Mouse (Mus musculus): ENCODE measurements around the gene Hist1h2ak. TPM values are rescaled to one million over a fixed set of nuclear protein-coding genes. Genes with fewer than 3 reads are reported as not detected.
"Not testable (repeated sequence)": the region's sequence is repeated elsewhere in the genome, so short reads cannot be mapped to it uniquely, and the experiment has no call there.

Gene Hist1h2ak
- polyA plus RNA-seq, 1 experiment from 2014 or later, result 26.1 TPM

GRCm38 (mm10) chr13:21783734-21784161 lies 30.1 kb upstream of the Hist1h2ak start:
- 3% methylated on average over 9 of the region's 9 CpGs for WGBS
- H3K36me3 ChIP-seq, result no peaks in the 10 kb centered on the region
- peak overlapping the region; percentile 33; the same call in 1 of the 2 replicates for H3K9ac ChIP-seq
- no peak for ATAC-seq (ENCODE audit: insufficient number of reproducible peaks, low FRiP score, low TSS enrichment, low read depth)
- peak overlapping the region; percentile 88 for H3K27ac ChIP-seq
- no peaks in the 10 kb centered on the region for H3K9me3 ChIP-seq
- no peaks in the 10 kb centered on the region for H3K27me3 ChIP-seq
- H3K4me1 ChIP-seq, result peaks cover 37% of the 10 kb centered on the region
- peak overlapping the region; percentile 56 for H3K4me2 ChIP-seq
- H3K4me3 ChIP-seq, result peak overlapping the region; percentile 41

GRCm38 (mm10) chr13:21783255-21783617 lies 29.6 kb upstream of the Hist1h2ak start, which contains the start of gene Hist1h3i:
Gene Hist1h3i (minus strand): TSS chr13:21783370.
- Histone ChIP-seq H3K9me3 (no peaks in the 10 kb centered on the region), H3K4me3 (peak within 1 kb of the TSS; percentile 41), H3K27ac (peak within 1 kb of the TSS; percentile 88), H3K27me3 (no peaks in the 10 kb centered on the region), H3K4me1 (peaks cover 37% of the 10 kb centered on the region), H3K9ac (peak within 1 kb of the TSS; percentile 33; the same call in 1 of the 2 replicates), H3K36me3 (no peaks in the 10 kb centered on the region), H3K4me2 (peak within 1 kb of the TSS; percentile 56)
- ATAC-seq (ENCODE audit: insufficient number of reproducible peaks, low FRiP score, low TSS enrichment, low read depth), result peak; percentile 69
- 0% methylated on average over 19 of the region's 20 CpGs for WGBS

GRCm38 (mm10) chr13:21782361-21783254 lies 29.0 kb upstream of the Hist1h2ak start:
- WGBS, result under 1% methylated on average over 17 of the region's 35 CpGs
- peak overlapping the region; percentile 28; the same call in 1 of the 2 replicates for H3K9ac ChIP-seq
- H3K27ac ChIP-seq, result peak overlapping the region; percentile 88
- H3K4me1 ChIP-seq, result peaks cover 37% of the 10 kb centered on the region
- not testable (repeated sequence) for H3K9me3 ChIP-seq; H3K27me3 ChIP-seq; H3K36me3 ChIP-seq; ATAC-seq (ENCODE audit: insufficient number of reproducible peaks, low FRiP score, low TSS enrichment, low read depth)
- H3K4me3 ChIP-seq, result peak overlapping the region; percentile 41
- peak overlapping the region; percentile 56 for H3K4me2 ChIP-seq

GRCm38 (mm10) chr13:21781639-21782038 lies 28.0 kb upstream of the Hist1h2ak start:
- no peaks in the 10 kb centered on the region for H3K27me3 ChIP-seq
- H3K27ac ChIP-seq, result no peak overlapping the region
- H3K4me3 ChIP-seq, result no peak overlapping the region
- H3K4me2 ChIP-seq, result no peak overlapping the region
- H3K4me1 ChIP-seq, result peaks cover 37% of the 10 kb centered on the region
- no peak overlapping the region for H3K9ac ChIP-seq
- WGBS, result 89% methylated on average over 1 of the region's 1 CpGs
- H3K9me3 ChIP-seq, result no peaks in the 10 kb centered on the region
- H3K36me3 ChIP-seq, result no peaks in the 10 kb centered on the region
- ATAC-seq (ENCODE audit: insufficient number of reproducible peaks, low FRiP score, low TSS enrichment, low read depth), result no peak

GRCm38 (mm10) chr13:21781021-21781555 lies 27.5 kb upstream of the Hist1h2ak start:
- Histone ChIP-seq H3K4me3 (peak overlapping the region; percentile 51), H3K27me3 (no peaks in the 10 kb centered on the region), H3K9me3 (no peaks in the 10 kb centered on the region), H3K36me3 (no peaks in the 10 kb centered on the region), H3K9ac (no peak overlapping the region), H3K4me2 (peak overlapping the region; percentile 90; the same call in 1 of the 2 replicates), H3K4me1 (peaks cover 36% of the 10 kb centered on the region), H3K27ac (peak overlapping the region; percentile 95)
- WGBS, result 44% methylated on average over 6 of the region's 6 CpGs
- ATAC-seq (ENCODE audit: insufficient number of reproducible peaks, low FRiP score, low TSS enrichment, low read depth), result no peak

GRCm38 (mm10) chr13:21779767-21780731 lies 26.4 kb upstream of the Hist1h2ak start, which contains the start of gene Hist1h1b:
Gene Hist1h1b (minus strand): TSS chr13:21780625.
- Histone ChIP-seq H3K4me3 (peak within 1 kb of the TSS; percentile 51), H3K36me3 (no peaks in the 10 kb centered on the region), H3K4me2 (peak within 1 kb of the TSS; percentile 90), H3K27me3 (no peaks in the 10 kb centered on the region), H3K4me1 (peaks cover 33% of the 10 kb centered on the region), H3K9me3 (no peaks in the 10 kb centered on the region), H3K27ac (peak within 1 kb of the TSS; percentile 95), H3K9ac (peak within 1 kb of the TSS; percentile 76)
- under 1% methylated on average over 44 of the region's 44 CpGs for WGBS
- peak; percentile 53 for ATAC-seq (ENCODE audit: insufficient number of reproducible peaks, low FRiP score, low TSS enrichment, low read depth)

GRCm38 (mm10) chr13:21778814-21779766 lies 25.5 kb upstream of the Hist1h2ak start:
- H3K4me2 ChIP-seq, result peak overlapping the region; percentile 90
- peaks cover 28% of the 10 kb centered on the region for H3K4me1 ChIP-seq
- WGBS, result 4% methylated on average over 33 of the region's 33 CpGs
- H3K9ac ChIP-seq, result peak overlapping the region; percentile 76
- H3K27me3 ChIP-seq, result no peaks in the 10 kb centered on the region
- peak overlapping the region; percentile 95 for H3K27ac ChIP-seq
- no peaks in the 10 kb centered on the region for H3K9me3 ChIP-seq
- no peaks in the 10 kb centered on the region for H3K36me3 ChIP-seq
- peak; percentile 88 for ATAC-seq (ENCODE audit: insufficient number of reproducible peaks, low FRiP score, low TSS enrichment, low read depth)
- peak overlapping the region; percentile 51 for H3K4me3 ChIP-seq

GRCm38 (mm10) chr13:21755707-21756106 lies 2.1 kb upstream of the Hist1h2ak start:
- Histone ChIP-seq H3K4me1 (peaks cover 13% of the 10 kb centered on the region), H3K27me3 (no peaks in the 10 kb centered on the region), H3K4me2 (no peak overlapping the region), H3K36me3 (no peaks in the 10 kb centered on the region), H3K27ac (no peak overlapping the region), H3K4me3 (no peak overlapping the region), H3K9me3 (no peaks in the 10 kb centered on the region), H3K9ac (no peak overlapping the region)
- ATAC-seq (ENCODE audit: insufficient number of reproducible peaks, low FRiP score, low TSS enrichment, low read depth), result no peak
- WGBS, result 67% methylated on average over 1 of the region's 1 CpGs

- Histone ChIP-seq H3K4me2 (peak overlapping the region; percentile 63), H3K4me1 (peaks cover 15% of the 10 kb centered on the region), H3K9ac (peak overlapping the region; percentile 23; the same call in 1 of the 2 replicates), H3K4me3 (peak overlapping the region; percentile 45), H3K27ac (peak overlapping the region; percentile 93)
- not testable (repeated sequence) for H3K36me3 ChIP-seq; ATAC-seq (ENCODE audit: insufficient number of reproducible peaks, low FRiP score, low TSS enrichment, low read depth); H3K9me3 ChIP-seq; H3K27me3 ChIP-seq
- WGBS, result 0% methylated on average over 19 of the region's 26 CpGs
These were observed 821 bp upstream of the Hist1h2ak start for GRCm38 (mm10) chr13:21754294-21755001.

GRCm38 (mm10) chr13:21753051-21753523 lies 540 bp downstream of the Hist1h2ak start:
- H3K36me3 ChIP-seq, result no peaks in the 10 kb centered on the region
- peak overlapping the region; percentile 63 for H3K4me2 ChIP-seq
- no peaks in the 10 kb centered on the region for H3K9me3 ChIP-seq
- H3K27ac ChIP-seq, result peak overlapping the region; percentile 93
- peak overlapping the region; percentile 26; the same call in 1 of the 2 replicates for H3K9ac ChIP-seq
- WGBS, result 1% methylated on average over 10 of the region's 10 CpGs
- peaks cover 23% of the 10 kb centered on the region for H3K4me1 ChIP-seq
- ATAC-seq (ENCODE audit: insufficient number of reproducible peaks, low FRiP score, low TSS enrichment, low read depth), result peak; percentile 1; the same call in 1 of the 2 replicates
- H3K27me3 ChIP-seq, result no peaks in the 10 kb centered on the region
- peak overlapping the region; percentile 45 for H3K4me3 ChIP-seq
